Mouse (Mus musculus) CH12.LX (cell line): Measurements from ENCODE around the gene Gjb2. TPM values are rescaled to one million over a fixed set of nuclear protein-coding genes. Genes with fewer than 3 reads are reported as not detected.

ENCODE experiments used
- DNase-seq: peaks from one replicate; pipeline ENCODE4 v3.0.0-alpha.2; 2013; ENCODE audit errors: extremely low read depth
- H3K27ac ChIP-seq: 2 replicates; pipeline ENCODE4 v1.5.1; 2012; ENCODE audit warnings: low read depth, mild to moderate bottlenecking, control low read depth, moderate library complexity; ENCODE audit not compliant: insufficient read depth
- H3K27me3 ChIP-seq: replicated peaks from 2 replicates; pipeline ENCODE3; 2012; ENCODE audit warnings: inconsistent platforms
- H3K36me3 ChIP-seq, 2 experiments: replicated peaks in 1 of 2; 2 replicates each; pipeline versions ENCODE3 to v1.6.1; 2012; ENCODE audit warnings: inconsistent platforms in 1 of 2, low read length in 1 of 2, mild to moderate bottlenecking in 1 of 2, mixed read lengths in 1 of 2, moderate library complexity in 1 of 2; ENCODE audit not compliant: control insufficient read depth in 1 of 2, insufficient read depth in 1 of 2
- H3K4me1 ChIP-seq, 2 experiments: 2 replicates each; pipeline ENCODE4 v1.6.1; 2012; ENCODE audit warnings: inconsistent platforms in 1 of 2, moderate library complexity in 1 of 2; ENCODE audit not compliant: insufficient read depth in 2 of 2, control insufficient read depth in 1 of 2
- H3K4me2 ChIP-seq: 2 replicates; pipeline ENCODE4 v1.6.1; 2012; ENCODE audit warnings: low read depth, mild to moderate bottlenecking, control low read depth; ENCODE audit not compliant: poor library complexity, insufficient read depth, severe bottlenecking
- H3K4me3 ChIP-seq, 3 experiments: fragments of 150-350 bp in 1 of 3; sonication (generic) in 1 of 3; replicated peaks in 1 of 3; 2 replicates each; pipeline versions ENCODE3 to v1.5.1; 2011 to 2012; ENCODE audit warnings: low read depth in 2 of 3, low read length in 2 of 3, mild to moderate bottlenecking in 2 of 3, moderate library complexity in 2 of 3, control low read depth in 1 of 3, improper control_type of control experiment in 1 of 3, inconsistent platforms in 1 of 3, mixed read lengths in 1 of 3; ENCODE audit not compliant: poor library complexity in 1 of 3
- H3K79me2 ChIP-seq: replicated peaks from 2 replicates; pipeline ENCODE4 v1.6.1; 2012; ENCODE audit warnings: mild to moderate bottlenecking, moderate library complexity; ENCODE audit not compliant: control insufficient read depth, poor library complexity, insufficient read depth, severe bottlenecking; ENCODE audit errors: extremely low read depth
- H3K9ac ChIP-seq: 2 replicates; pipeline ENCODE4 v1.6.1; 2012; ENCODE audit warnings: low read depth, mild to moderate bottlenecking, control low read depth, moderate library complexity; ENCODE audit not compliant: insufficient read depth
- H3K9me3 ChIP-seq: replicated peaks from 2 replicates; pipeline ENCODE3; 2012; ENCODE audit warnings: low read length, inconsistent platforms, mixed read lengths
- CTCF ChIP-seq, 2 experiments: IDR thresholded peaks in 1 of 2; conservative IDR thresholded peaks in 1 of 2; 2 replicates each; pipeline ENCODE4 v1.5.1; 2011 to 2012; ENCODE audit warnings: low read depth in 2 of 2, low read length in 2 of 2, improper control_type of control experiment in 1 of 2, inconsistent platforms in 1 of 2, mild to moderate bottlenecking in 1 of 2, moderate library complexity in 1 of 2
- E2F4 ChIP-seq: IDR thresholded peaks from 2 replicates; pipeline ENCODE4 v1.6.1; 2011; ENCODE audit warnings: low read depth, low read length, improper control_type of control experiment; ENCODE audit not compliant: insufficient replicate concordance
- ETS1 ChIP-seq: conservative IDR thresholded peaks from 2 replicates; pipeline ENCODE4 v1.6.1; 2012; ENCODE audit warnings: low read depth, mild to moderate bottlenecking, inconsistent platforms, low read length, improper control_type of control experiment, moderate library complexity
- HCFC1 ChIP-seq: IDR thresholded peaks from 2 replicates; pipeline ENCODE4 v1.6.1; 2012; ENCODE audit warnings: low read depth, mild to moderate bottlenecking, inconsistent platforms, low read length, improper control_type of control experiment
- JUN ChIP-seq: IDR thresholded peaks from 2 replicates; pipeline ENCODE4 v1.6.1; 2011; ENCODE audit warnings: low read depth, mild to moderate bottlenecking, low read length, improper control_type of control experiment, moderate library complexity; ENCODE audit not compliant: insufficient read depth
- JUND ChIP-seq: conservative IDR thresholded peaks from 2 replicates; pipeline ENCODE4 v1.6.1; 2011; ENCODE audit warnings: low read depth, low read length, improper control_type of control experiment
- MAFK ChIP-seq: IDR thresholded peaks from 2 replicates; pipeline ENCODE4 v1.6.1; 2011; ENCODE audit warnings: low read length, improper control_type of control experiment; ENCODE audit not compliant: insufficient replicate concordance
- MAX ChIP-seq: IDR thresholded peaks from 2 replicates; pipeline ENCODE4 v1.6.1; 2011; ENCODE audit warnings: low read length, improper control_type of control experiment
- MAZ ChIP-seq: IDR thresholded peaks from 2 replicates; pipeline ENCODE4 v1.6.1; 2012; ENCODE audit warnings: low read depth, mild to moderate bottlenecking, inconsistent platforms, low read length, improper control_type of control experiment, moderate library complexity
- MEF2A ChIP-seq: IDR thresholded peaks from 2 replicates; pipeline ENCODE4 v1.6.1; 2014; ENCODE audit warnings: low read depth, mild to moderate bottlenecking, inconsistent platforms, low read length, improper control_type of control experiment, borderline replicate concordance
- NRF1 ChIP-seq: IDR thresholded peaks from 2 replicates; pipeline ENCODE4 v1.6.1; 2014; ENCODE audit warnings: low read depth, mild to moderate bottlenecking, inconsistent platforms, low read length, improper control_type of control experiment, moderate library complexity
- PAX5 ChIP-seq: IDR thresholded peaks from 2 replicates; pipeline ENCODE4 v1.6.1; 2012; ENCODE audit warnings: low read length, inconsistent platforms, mixed read lengths
- POLR2A ChIP-seq: IDR thresholded peaks from 2 replicates; pipeline ENCODE4 v1.6.1; 2011; ENCODE audit warnings: low read depth, mild to moderate bottlenecking, improper control_type of control experiment, low read length
- POLR2AphosphoS2 ChIP-seq: IDR thresholded peaks from 2 replicates; pipeline ENCODE4 v1.6.1; 2011; ENCODE audit warnings: low read depth, low read length, improper control_type of control experiment
- TBP ChIP-seq: conservative IDR thresholded peaks from 2 replicates; pipeline ENCODE4 v1.6.1; 2011; ENCODE audit warnings: low read depth, low read length, improper control_type of control experiment
- USF1 ChIP-seq: IDR thresholded peaks from 2 replicates; pipeline ENCODE4 v1.6.1; 2014; ENCODE audit warnings: low read depth, mild to moderate bottlenecking, inconsistent platforms, low read length, improper control_type of control experiment
- ZMIZ1 ChIP-seq: IDR thresholded peaks from 2 replicates; pipeline ENCODE4 v1.6.1; 2012; ENCODE audit warnings: low read depth, mild to moderate bottlenecking, inconsistent platforms, low read length, improper control_type of control experiment
- dilution Hi-C: fragments of 300-500 bp; cut with MboI; formaldehyde crosslinking; loops from 2 replicates; pipeline ENCODE4 v1.14.3; 2020; ENCODE audit warnings: low sequenced_read_pairs; ENCODE audit not compliant: extremely low pct_unique_long_range_greater_than_20kb, extremely low pct_ligation_motif_present
- in situ Hi-C: fragments of 300-500 bp; cut with MboI; formaldehyde crosslinking; loops from 3 replicates; pipeline ENCODE4 v1.14.3; 2019; ENCODE audit warnings: low sequenced_read_pairs, low pct_ligation_motif_present, low pct_unique_long_range_greater_than_20kb, mixed read lengths
- polyA plus RNA-seq: library from polyadenylated mRNA; unstranded; fragments of >175 nt; gene quantifications from 2 replicates; pipeline ENCODE4 v1.2.1, GENCODE M21; 2012; ENCODE audit warnings: low read depth; ENCODE audit not compliant: insufficient read length
- total RNA-seq, 2 experiments: library from RNA; depleted of rRNA; stranded (reverse); fragments of 300-350 nt in 1 of 2; fragments of >200 nt in 1 of 2; gene quantifications; 2 replicates each; pipeline ENCODE4 v1.2.3; 2012 to 2014

Gene Gjb2
- total and polyA plus RNA-seq, 3 experiments, result not detected

GRCm38 (mm10) chr14:57133161-57133661, 28.7 kb upstream of the Gjb2 start, which contains the start of gene Gjb6:
Gjb6 (minus strand) TSS chr14:57133611.
- Histone ChIP-seq H3K4me2 (no peak within 1 kb of the TSS), H3K4me3 (no peak within 1 kb of the TSS)
- in situ Hi-C loops, result no loop called here

GRCm38 (mm10) chr14:57127383-57127782, 22.9 kb upstream of the Gjb2 start:
- Histone ChIP-seq H3K4me3 (no peak overlapping the region), H3K36me3 (no peaks in the 10 kb centered on the region)
- TF ChIP-seq PAX5, result no peak
- TF ChIP-seq TBP, result no peak
- no peak for TF ChIP-seq CTCF (conservative IDR thresholded peaks at IDR 0.05 in 1 of 2, IDR thresholded peaks at IDR 0.05 in 1 of 2; ENCODE audit: low read depth in 2 of 2, low read length in 2 of 2)
- no peak for TF ChIP-seq HCFC1
- no peak for TF ChIP-seq JUN
- no peak for TF ChIP-seq POLR2A
- TF ChIP-seq MEF2A, result no peak
- TF ChIP-seq ETS1, result no peak
- no peak for TF ChIP-seq JUND
- no peak for TF ChIP-seq ZMIZ1
- no peak for TF ChIP-seq NRF1
- no peak for TF ChIP-seq USF1
- no peak for TF ChIP-seq POLR2AphosphoS2
- no peak for TF ChIP-seq E2F4
- TF ChIP-seq MAZ, result no peak
- TF ChIP-seq, all 38 proteins: peak for 0
- no peaks in the 10 kb centered on the region for H3K79me2 ChIP-seq
- no peak overlapping the region for H3K9ac ChIP-seq
- no peak overlapping the region for H3K4me2 ChIP-seq
- no peak overlapping the region for H3K27ac ChIP-seq
- in situ Hi-C loops, result no loop called here
- H3K4me1 ChIP-seq, result no peaks in the 10 kb centered on the region
- no peaks in the 10 kb centered on the region for H3K9me3 ChIP-seq
- no peak for DNase-seq
- dilution Hi-C loops, result no loop called here
- no peaks in the 10 kb centered on the region for H3K27me3 ChIP-seq

More at GRCm38 (mm10) chr14:57133161-57133661, 28.7 kb upstream of the Gjb2 start, which contains the start of gene Gjb6:
- H3K27ac ChIP-seq, result no peak within 1 kb of the TSS
- H3K79me2 ChIP-seq, result no peaks in the 10 kb centered on the region
- H3K9me3 ChIP-seq, result no peaks in the 10 kb centered on the region
- TF ChIP-seq ZMIZ1 (no peak), JUND (no peak), MAX (no peak), HCFC1 (no peak), MAFK (no peak)
- no peak for DNase-seq
- no peaks in the 10 kb centered on the region for H3K36me3 ChIP-seq
- no peak within 1 kb of the TSS for H3K9ac ChIP-seq
- H3K27me3 ChIP-seq, result peaks cover 2% of the 10 kb centered on the region
- dilution Hi-C loops, result no loop called here
- H3K4me1 ChIP-seq, result no peaks in the 10 kb centered on the region
